ENCODE assay signal across 26 mouse cellular contexts in genomic region chr1:43496051-43496450, GRCm38 (mm10). TPM values are rescaled to one million over a fixed set of nuclear protein-coding genes. Genes with fewer than 3 reads are reported as not detected.
DNase-seq lines count a peak whose midpoint lies in the region; ATAC-seq lines count a peak whose summit lies in the region.
"Had no signal": no experiment of that assay in that cellular context is flagged by ENCODE, and none has a peak within 500 bp of the region (broad histone marks: within the 10 kb centered on the region; RNA-seq: fewer than 3 reads in every experiment).

No protein-coding gene starts in this region.

- no peak overlapping the region for H3K27ac ChIP-seq in heart, embryonic 11.5 days (ENCODE audit: low read depth, low read length)
- H3K27ac ChIP-seq: embryonic facial prominence, embryonic 13.5 days; embryonic facial prominence, embryonic 15.5 days; forebrain, embryonic 10.5 days; forebrain, embryonic 12.5 days had no signal

- no peak overlapping the region for H3K4me3 ChIP-seq in heart, embryonic 11.5 days (ENCODE audit: low read depth, low read length)
- H3K4me3 ChIP-seq in megakaryocyte, embryonic 14.5 days (replicated peaks), result peak overlapping the region; percentile 18
- H3K4me3 ChIP-seq: embryonic facial prominence, embryonic 13.5 days; embryonic facial prominence, embryonic 15.5 days; erythroblast, embryonic 14.5 days; forebrain, embryonic 10.5 days; forebrain, embryonic 12.5 days had no signal

- H3K9ac ChIP-seq in heart, embryonic 11.5 days (ENCODE audit: low read depth, low read length), result no peak overlapping the region
- H3K9ac ChIP-seq: embryonic facial prominence, embryonic 13.5 days; embryonic facial prominence, embryonic 15.5 days; forebrain, embryonic 12.5 days had no signal

- no peaks in the 10 kb centered on the region for H3K9me3 ChIP-seq in heart, embryonic 11.5 days (replicated peaks; ENCODE audit: control insufficient read depth, low read length)
- H3K9me3 ChIP-seq in megakaryocyte, embryonic 14.5 days, result no peaks in the 10 kb centered on the region
- H3K9me3 ChIP-seq: embryonic facial prominence, embryonic 13.5 days; embryonic facial prominence, embryonic 15.5 days; forebrain, embryonic 10.5 days; forebrain, embryonic 12.5 days; G1E had no signal

- ATAC-seq in heart, embryonic 11.5 days (replicated peaks; ENCODE audit: insufficient number of reproducible peaks, low FRiP score, low TSS enrichment), result no peak
- ATAC-seq in megakaryocyte, adult 5-6 weeks (ENCODE audit: poor library complexity, severe bottlenecking), result no peak
- ATAC-seq: CD4-positive, CD25-positive, alpha-beta regulatory T cell, adult 4 months; forebrain, embryonic 14.5 days; forebrain, embryonic 16.5 days had no signal

- 53% methylated on average over 4 of the region's 4 CpGs for WGBS in heart, embryonic 11.5 days (ENCODE audit: insufficient replicate concordance)

- H3K4me1 ChIP-seq in heart, embryonic 11.5 days (ENCODE audit: control insufficient read depth, insufficient read depth, low read length), result peaks cover 8% of the 10 kb centered on the region; the same call in 1 of the 2 replicates
- peaks cover 94% of the 10 kb centered on the region for H3K4me1 ChIP-seq in megakaryocyte, embryonic 14.5 days

- no peak overlapping the region for H3K4me2 ChIP-seq in heart, embryonic 11.5 days
- H3K4me2 ChIP-seq: embryonic facial prominence, embryonic 13.5 days; embryonic facial prominence, embryonic 15.5 days; forebrain, embryonic 12.5 days had no signal

- DNase-seq in heart, adult 11 months, result peak; percentile 60
- no peak for DNase-seq in lung, postnatal 14 days
- DNase-seq: adrenal gland, adult 2 months; adrenal gland, postnatal 10 days; adrenal gland, postnatal 25 days; B cell, adult 2 months; cerebellum, adult 11 months; cerebellum, adult 18-20 months; cerebellum, adult 8-10 months; cerebellum, adult 9-11 months; cerebellum, postnatal 14 days; cerebellum, postnatal 36 days; embryo, embryonic 11 days had no signal

- no peaks in the 10 kb centered on the region for H3K36me3 ChIP-seq in heart, embryonic 11.5 days (ENCODE audit: control insufficient read depth, insufficient read depth, low read length)
- H3K36me3 ChIP-seq in megakaryocyte, embryonic 14.5 days (replicated peaks; ENCODE audit: low read length), result peaks cover 86% of the 10 kb centered on the region
- H3K36me3 ChIP-seq: embryonic facial prominence, embryonic 13.5 days; embryonic facial prominence, embryonic 15.5 days; forebrain, embryonic 12.5 days had no signal

- no peaks in the 10 kb centered on the region for H3K27me3 ChIP-seq in heart, embryonic 11.5 days (ENCODE audit: control insufficient read depth, insufficient read depth, low read length)
- H3K27me3 ChIP-seq in megakaryocyte, embryonic 14.5 days (replicated peaks), result no peaks in the 10 kb centered on the region
- H3K27me3 ChIP-seq: CH12.LX; embryonic facial prominence, embryonic 13.5 days; embryonic facial prominence, embryonic 15.5 days had no signal

RNA-seq across cellular contexts. Expression of gene Nck2, which starts 51.7 kb away (rescaled TPM):
- 24.6 and 26.7 TPM in 2 replicates for polyA plus RNA-seq in heart, embryonic 11.5 days (2014; fragmentation: Nextera tagmentation; extraction: Ambion mirVana)
- 106 and 185 TPM in 2 replicates for polyA plus RNA-seq in megakaryocyte, embryonic 14.5 days (2012; ENCODE audit: insufficient read depth, low replicate concordance)
- 2.9 and 3.0 TPM in 2 replicates for total RNA-seq in megakaryocyte, adult 5-6 weeks (2015)
- total RNA-seq in megakaryocyte, adult 5-6 weeks (2017), result 4.5 and 5.4 TPM in 2 replicates
